Mouse (Mus musculus) spleen, adult 2 months (tissue): ENCODE measurements around the gene Slc2a13.

ENCODE experiments used
- CTCF ChIP-seq: fragments of 200-500 bp; IDR thresholded peaks from 2 replicates; pipeline ENCODE4 v1.5.1; 2011; ENCODE audit warnings: mild to moderate bottlenecking, inconsistent platforms; ENCODE audit not compliant: insufficient read depth, insufficient read length, insufficient replicate concordance; ENCODE audit errors: extremely low read depth
- POLR2A ChIP-seq: fragments of 200-500 bp; IDR thresholded peaks from 2 replicates; pipeline ENCODE4 v1.6.1; 2011; ENCODE audit warnings: low read depth, low read length, inconsistent platforms

DNA sequence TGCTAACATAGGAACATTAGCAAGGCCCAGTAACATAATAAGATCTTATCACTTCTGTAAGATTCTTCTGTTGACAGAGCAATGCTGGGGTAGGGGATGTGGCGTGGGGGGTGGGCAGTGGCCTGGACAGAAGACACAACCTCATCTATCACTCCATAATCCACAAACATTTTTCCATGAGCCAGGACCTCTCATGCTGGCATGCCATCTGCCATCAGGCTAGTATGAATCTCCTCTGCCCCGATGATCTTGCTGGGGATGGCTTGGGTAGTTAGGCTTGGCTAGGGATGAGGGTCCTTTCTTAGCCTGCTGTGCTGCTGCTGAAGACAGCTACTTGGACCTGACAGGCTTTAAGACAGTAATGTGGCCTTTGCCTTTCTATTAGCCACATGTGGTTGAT is 190.5 kb downstream of the Slc2a13 start:
- TF ChIP-seq CTCF = no peak
- no peak for TF ChIP-seq POLR2A
